Mouse (Mus musculus) ovary, postnatal 36 days (tissue): ENCODE measurements around the gene Slc23a2.

Experiments used
- DNase-seq: peaks from one replicate; pipeline ENCODE4 v3.0.0; 2022; ENCODE audit warnings: low spot score, mixed read lengths

The Slc23a2 gene

GRCm38 (mm10) chr2:132098365-132098764, 46.5 kb downstream of the Slc23a2 start:
- no peak for DNase-seq

- no peak for DNase-seq
Observed at GRCm38 (mm10) chr2:132096582-132096981, 48.3 kb downstream of the Slc23a2 start.

DNA sequence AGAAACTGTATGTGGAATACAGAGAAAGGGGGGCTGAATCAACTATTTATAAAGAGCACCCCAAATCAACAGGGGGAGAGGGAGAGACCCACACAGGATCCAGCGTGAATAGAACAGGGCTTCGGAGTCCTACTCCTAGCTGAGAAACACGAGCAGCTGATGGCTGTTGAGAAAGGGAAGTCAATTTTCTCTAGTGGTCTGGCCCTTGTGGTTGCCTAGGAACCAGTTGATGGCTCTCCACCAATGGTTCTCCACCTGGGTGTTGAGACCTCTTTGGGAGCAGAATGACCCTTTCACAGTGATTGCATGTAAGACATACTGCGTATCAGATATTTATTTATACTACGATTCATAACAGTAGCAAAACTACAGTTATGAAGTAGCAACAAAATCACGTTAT, 49.1 kb downstream of the Slc23a2 start:
- no peak for DNase-seq

GRCm38 (mm10) chr2:132094441-132095230, 50.3 kb downstream of the Slc23a2 start:
- DNase-seq, result no peak

DNA sequence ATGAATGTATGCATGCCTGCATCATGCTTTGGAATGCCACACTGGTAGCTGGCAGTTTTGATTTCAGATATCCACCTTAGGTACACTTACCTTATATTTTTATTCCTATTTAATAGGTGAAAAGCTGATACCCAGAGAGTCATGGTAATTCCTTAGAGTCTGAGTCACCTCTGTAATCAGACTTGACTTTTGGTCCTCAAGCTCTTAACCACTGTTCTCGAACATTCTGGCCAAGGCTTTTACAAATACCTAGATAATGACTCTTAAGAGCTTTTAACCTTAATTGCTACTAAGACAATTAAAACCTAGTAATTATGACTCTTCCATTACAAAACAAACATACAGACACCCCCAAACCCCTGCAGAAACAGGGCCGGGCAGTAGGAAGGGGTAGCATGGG, 51.2 kb downstream of the Slc23a2 start:
- no peak for DNase-seq

DNA sequence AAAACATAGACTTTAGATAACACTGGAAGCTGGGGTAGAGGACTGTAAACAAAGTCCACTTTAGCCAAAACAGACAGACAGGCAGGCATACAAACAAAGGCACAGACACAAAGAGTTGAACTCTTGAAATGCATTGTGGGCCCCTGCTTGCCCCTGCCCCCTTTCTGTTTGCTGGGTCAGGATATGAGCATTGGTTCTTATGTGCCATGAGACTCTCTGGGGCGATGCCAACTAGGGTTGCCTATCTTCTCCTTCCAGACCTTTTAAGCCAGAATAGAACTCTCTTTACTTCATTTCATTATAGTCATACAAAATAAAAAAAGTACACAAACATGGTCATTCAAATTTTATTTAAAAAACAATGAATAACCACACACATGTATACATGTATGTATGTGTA, 51.6 kb downstream of the Slc23a2 start:
- DNase-seq, result peak; percentile 45

DNA sequence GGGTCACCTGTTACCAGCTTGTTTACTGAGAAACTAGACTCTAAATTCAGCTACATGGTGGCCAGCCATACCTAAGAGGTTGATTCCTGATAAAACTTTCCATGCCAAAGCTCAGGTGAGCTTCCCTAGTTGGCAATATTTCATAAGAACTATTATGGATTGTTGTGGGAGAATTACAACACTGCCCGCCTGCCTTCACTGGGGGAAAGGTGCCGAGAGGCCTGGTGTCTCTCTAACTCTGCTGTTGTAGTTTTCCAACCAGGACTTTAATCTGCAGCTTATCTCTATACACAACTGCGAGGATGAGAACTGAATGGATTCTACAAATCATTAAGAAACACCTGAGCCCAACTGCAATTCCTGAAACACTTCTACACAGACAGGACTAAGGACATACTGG, 52.2 kb downstream of the Slc23a2 start:
- DNase-seq, result no peak

GRCm38 (mm10) chr2:132091749-132092148, 53.2 kb downstream of the Slc23a2 start:
- DNase-seq, result no peak

DNA sequence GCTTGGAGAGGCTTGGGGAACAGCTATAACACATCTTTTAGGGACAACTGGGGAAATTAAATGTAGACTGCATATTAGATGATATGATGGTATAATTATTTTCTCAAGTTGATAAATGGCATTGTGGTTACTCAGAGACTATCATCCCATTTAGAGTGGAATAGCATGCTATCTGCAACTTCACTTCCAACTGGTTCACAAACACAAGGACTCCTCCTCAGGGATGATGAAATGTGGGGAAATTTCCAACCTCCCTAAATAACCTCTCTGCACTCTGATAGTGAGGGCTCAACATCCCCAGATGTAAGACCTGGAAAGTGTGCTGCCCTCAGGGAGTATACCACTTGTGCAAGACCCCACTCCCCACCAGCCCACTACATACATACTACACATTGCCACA, 60.1 kb downstream of the Slc23a2 start:
- no peak for DNase-seq

GRCm38 (mm10) chr2:132084396-132084795, 60.5 kb downstream of the Slc23a2 start:
- no peak for DNase-seq

DNA sequence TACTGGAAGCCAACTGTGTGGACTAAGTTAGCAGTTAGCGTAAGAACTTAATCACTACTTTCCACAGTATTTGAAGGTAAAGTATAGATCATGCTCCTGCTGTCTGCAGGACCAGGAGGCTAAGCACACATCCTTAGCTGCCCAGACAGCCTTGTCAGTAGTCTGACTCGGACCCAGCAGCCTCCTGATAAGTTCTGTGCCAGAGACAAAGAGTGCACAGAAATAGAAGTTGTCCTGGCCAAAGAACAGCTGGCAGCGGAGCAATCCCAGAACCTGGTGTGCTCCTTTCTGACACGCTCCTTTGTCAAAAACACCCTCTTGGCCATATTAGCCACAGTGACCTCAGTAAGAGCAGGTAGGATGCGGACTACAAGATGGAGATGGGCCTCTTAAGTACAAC, 65.8 kb downstream of the Slc23a2 start:
- no peak for DNase-seq

DNA sequence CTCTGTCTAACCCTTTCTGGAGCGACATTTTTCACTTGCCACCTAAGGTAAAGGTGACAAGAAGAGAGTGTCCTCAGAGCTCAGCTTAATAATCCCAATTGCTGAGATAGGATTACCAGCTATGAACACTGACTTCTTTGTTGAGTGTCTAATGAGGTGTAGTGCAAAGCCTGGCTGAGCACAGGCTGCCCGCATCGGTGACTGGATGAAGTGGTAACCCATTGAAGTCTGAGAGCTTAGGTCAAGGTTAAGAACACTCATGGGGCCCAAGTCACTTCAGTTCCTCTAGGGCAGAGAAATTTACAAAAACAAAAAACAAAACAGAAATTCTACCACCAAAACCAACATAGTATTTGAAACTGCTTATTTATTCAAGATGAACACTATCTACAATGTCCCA, 71.9 kb downstream of the Slc23a2 start:
- no peak for DNase-seq

DNA sequence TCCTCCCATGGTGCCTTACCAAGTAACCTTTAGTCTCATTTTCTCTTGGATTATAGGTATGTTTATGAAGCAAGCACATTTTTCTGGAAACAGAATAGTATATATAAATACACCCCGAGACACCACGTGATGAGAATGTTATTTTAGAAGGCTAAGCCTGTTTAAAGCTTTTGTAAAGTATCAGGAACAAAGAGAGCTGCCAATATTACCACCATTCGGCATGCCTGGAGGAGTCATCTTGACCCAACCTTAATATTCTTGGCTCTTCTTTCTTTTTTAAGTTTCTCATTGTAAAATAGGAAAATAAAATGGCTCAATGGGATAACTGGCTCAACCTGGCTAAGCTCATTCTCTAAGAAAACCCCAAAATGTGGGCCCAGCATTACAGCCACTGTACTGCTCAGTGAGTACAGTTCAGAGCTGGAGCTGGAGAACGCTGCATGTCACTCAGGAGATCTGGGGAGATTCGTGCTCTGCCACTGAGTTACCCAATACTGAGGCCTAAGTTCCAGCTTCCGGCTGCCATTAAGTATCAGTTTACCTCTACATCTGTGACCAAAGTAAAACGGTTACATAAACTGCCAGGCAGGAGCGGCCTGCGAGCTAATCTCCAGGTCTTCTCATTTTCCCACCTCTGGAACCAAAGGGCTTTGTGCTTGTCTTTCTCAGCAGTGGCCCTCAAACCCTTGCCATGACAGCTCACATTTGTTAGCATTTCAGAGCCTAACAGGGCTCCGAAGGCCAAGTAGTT, 74.7 kb downstream of the Slc23a2 start:
- DNase-seq, result no peak

GRCm38 (mm10) chr2:132064185-132064831, 80.6 kb downstream of the Slc23a2 start:
- no peak for DNase-seq

GRCm38 (mm10) chr2:132063776-132064175, 81.1 kb downstream of the Slc23a2 start:
- no peak for DNase-seq

GRCm38 (mm10) chr2:132061884-132062283, 83.0 kb downstream of the Slc23a2 start:
- DNase-seq, result no peak

GRCm38 (mm10) chr2:132059919-132060318, 85.0 kb downstream of the Slc23a2 start:
- no peak for DNase-seq

GRCm38 (mm10) chr2:132055349-132055753, 89.6 kb downstream of the Slc23a2 start:
- DNase-seq, result no peak

GRCm38 (mm10) chr2:132053824-132054223, 91.1 kb downstream of the Slc23a2 start:
- no peak for DNase-seq

DNA sequence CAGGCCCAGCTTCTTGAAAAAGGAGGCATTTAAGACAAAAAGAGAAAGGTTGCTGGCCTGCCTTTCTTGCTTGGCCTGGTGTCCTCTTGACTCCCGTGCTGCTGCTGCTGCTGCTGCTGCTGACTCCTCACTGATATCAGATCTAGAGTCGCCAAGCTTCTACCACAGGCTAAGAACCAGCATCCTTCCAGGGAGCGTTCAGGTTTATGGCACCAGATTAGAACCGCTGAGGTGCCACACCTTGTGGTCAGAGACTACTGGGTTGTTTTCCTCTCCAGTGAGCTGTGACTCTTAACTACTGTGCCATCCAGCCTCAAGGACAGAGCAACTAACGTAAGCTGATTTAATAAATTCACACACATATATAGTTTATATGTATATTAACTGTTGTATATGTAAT, 93.1 kb downstream of the Slc23a2 start:
- DNase-seq, result no peak

DNA sequence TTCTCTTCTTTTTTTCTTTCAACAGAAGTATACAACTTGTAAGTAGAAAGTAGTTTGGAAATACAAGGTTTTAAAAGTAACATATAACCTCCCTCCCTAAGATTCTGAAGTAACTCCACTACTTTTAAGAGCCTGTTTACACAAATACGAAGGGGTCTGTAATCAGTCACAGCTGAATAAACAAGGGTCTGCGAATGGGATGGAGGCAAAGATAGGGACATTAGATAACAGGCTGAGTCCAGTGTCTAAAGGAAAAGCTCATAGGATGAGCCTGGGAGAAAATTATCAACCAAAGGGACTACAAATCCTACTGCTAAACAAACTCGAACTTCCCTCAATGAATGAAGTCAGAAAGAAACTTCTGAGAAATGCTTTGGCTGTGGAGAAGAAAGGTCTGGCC, 95.0 kb downstream of the Slc23a2 start:
- no peak for DNase-seq

DNA sequence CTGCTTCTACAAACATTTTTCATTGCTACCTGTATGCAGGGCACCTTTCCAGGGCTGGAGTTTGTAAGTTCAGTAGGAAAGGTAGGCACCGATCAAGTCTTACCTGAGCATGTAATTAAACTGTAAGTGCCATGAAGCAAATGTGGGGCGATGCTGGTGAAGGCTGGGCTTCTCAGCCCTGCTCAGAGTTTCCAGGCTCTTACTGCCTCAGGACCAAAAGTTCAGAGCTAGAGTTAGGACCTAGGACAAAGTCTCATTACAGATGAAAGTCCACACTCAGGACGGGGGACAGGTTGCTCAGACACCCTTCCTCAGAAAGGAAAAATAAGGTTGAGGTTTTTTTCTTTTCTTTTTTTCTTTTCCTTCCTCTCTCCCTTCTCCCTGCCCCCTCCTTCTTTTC, 95.4 kb downstream of the Slc23a2 start:
- no peak for DNase-seq

DNA sequence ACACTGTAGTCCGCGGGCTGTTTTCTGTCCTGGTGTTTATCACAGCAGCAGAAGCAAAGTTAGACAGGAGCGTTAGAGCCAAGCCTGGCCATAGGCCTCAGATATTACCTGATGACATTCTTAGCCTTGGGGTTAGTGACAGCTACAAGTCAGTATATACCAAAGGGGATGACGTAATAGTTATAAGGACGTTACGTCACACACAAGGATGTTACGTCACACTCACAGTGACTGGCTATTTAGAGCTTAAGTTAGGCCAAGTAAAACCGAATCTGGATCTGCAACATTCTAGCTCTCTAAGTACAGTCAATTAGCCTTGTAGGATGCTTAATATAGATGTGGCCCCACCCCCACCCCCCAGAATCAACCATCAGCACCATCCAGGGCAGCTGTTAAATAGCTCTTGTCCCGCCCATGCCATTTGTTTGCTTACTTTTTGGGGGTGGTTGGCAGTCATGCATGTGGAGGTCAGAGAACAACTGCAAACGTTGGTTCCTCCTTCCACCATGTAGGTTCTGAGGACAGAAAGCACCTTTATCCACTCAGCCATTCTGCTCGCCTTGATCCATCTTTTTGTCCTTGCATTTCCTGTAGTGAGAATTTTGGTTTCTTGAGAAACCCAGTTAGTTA, 96.7 kb downstream of the Slc23a2 start:
- no peak for DNase-seq
